Mouse (Mus musculus) lung, embryonic 16.5 days (tissue): ENCODE measurements at regions not wholly inside any gene's neighbourhood (a gene's known extent, or its start where the extent isn't known, plus 50 kb on each side); places are given as distances from the start of the nearest gene placed in this dataset.

Source experiments
- ATAC-seq: fragments of 200-750 bp; cut with Nextera tagmentation; 2 replicates; pipeline ENCODE4 v1.8.0; 2017; ENCODE audit warnings: low read depth, mild to moderate bottlenecking, moderate library complexity
- H3K27ac ChIP-seq: fragments of 300-500 bp; sonication (generic); 2 replicates; pipeline ENCODE4 v1.5.1; 2014; ENCODE audit warnings: mild to moderate bottlenecking, control low read depth, low read length
- H3K27me3 ChIP-seq: fragments of 300-500 bp; sonication (generic); 2 replicates; pipeline ENCODE4 v1.6.1; 2014; ENCODE audit warnings: low read depth, low read length, mixed read lengths; ENCODE audit not compliant: control insufficient read depth, insufficient read depth
- H3K36me3 ChIP-seq: fragments of 300-500 bp; sonication (generic); 2 replicates; pipeline ENCODE4 v1.6.1; 2014; ENCODE audit warnings: low read length; ENCODE audit not compliant: control insufficient read depth, insufficient read depth
- H3K4me1 ChIP-seq: fragments of 300-500 bp; sonication (generic); replicated peaks from 2 replicates; pipeline ENCODE4 v1.6.1; 2014; ENCODE audit warnings: low read length, mixed read lengths; ENCODE audit not compliant: control insufficient read depth, insufficient read depth
- H3K4me2 ChIP-seq: fragments of 300-500 bp; sonication (generic); 2 replicates; pipeline ENCODE4 v1.6.1; 2014; ENCODE audit warnings: low read depth, low read length, control low read depth
- H3K4me3 ChIP-seq: fragments of 300-500 bp; sonication (generic); 2 replicates; pipeline ENCODE4 v1.5.1; 2014; ENCODE audit warnings: mild to moderate bottlenecking, low read length, control low read depth
- H3K9ac ChIP-seq: fragments of 300-500 bp; sonication (generic); 2 replicates; pipeline ENCODE4 v1.6.1; 2014; ENCODE audit warnings: low read length, control low read depth
- H3K9me3 ChIP-seq: fragments of 300-500 bp; sonication (generic); 2 replicates; pipeline ENCODE4 v1.6.1; 2016; ENCODE audit warnings: low read length; ENCODE audit not compliant: control insufficient read depth
- WGBS: fragments of 180-500 bp; shearing (Covaris S2); extraction: QIAGEN DNeasy Blood & Tissue Kit; methylation state at CpG from one replicate; pipeline ENCODE4 v1.1.7; 2014; 5-methylcytosine and 5-hydroxymethylcytosine counted together

- peak; percentile 41 for ATAC-seq
- no peak overlapping the region for H3K9ac ChIP-seq
- H3K4me1 ChIP-seq, result peaks cover 5% of the 10 kb centered on the region; the same call in 1 of the 2 replicates
- peaks cover 7% of the 10 kb centered on the region for H3K27me3 ChIP-seq
- no peaks in the 10 kb centered on the region for H3K9me3 ChIP-seq
- H3K4me3 ChIP-seq, result no peak overlapping the region
- 43% methylated on average over 7 of the region's 7 CpGs for WGBS
- H3K4me2 ChIP-seq, result no peak overlapping the region
- no peak overlapping the region for H3K27ac ChIP-seq
- H3K36me3 ChIP-seq, result no peaks in the 10 kb centered on the region
Observed at GRCm38 (mm10) chr4:131254243-131254642, 310.1 kb downstream of the Matn1 start.

- H3K36me3 ChIP-seq, result no peaks in the 10 kb centered on the region
- H3K27me3 ChIP-seq, result peaks cover 7% of the 10 kb centered on the region
- 30% methylated on average over 6 of the region's 6 CpGs for WGBS
- no peaks in the 10 kb centered on the region for H3K9me3 ChIP-seq
- H3K4me2 ChIP-seq, result no peak overlapping the region
- peaks cover 5% of the 10 kb centered on the region; the same call in 1 of the 2 replicates for H3K4me1 ChIP-seq
- no peak overlapping the region for H3K4me3 ChIP-seq
- no peak for ATAC-seq
- no peak overlapping the region for H3K27ac ChIP-seq
- no peak overlapping the region for H3K9ac ChIP-seq
Observed at GRCm38 (mm10) chr4:131254691-131255090, 310.5 kb downstream of the Matn1 start.

- Histone ChIP-seq H3K36me3 (no peaks in the 10 kb centered on the region), H3K9me3 (no peaks in the 10 kb centered on the region), H3K4me3 (no peak overlapping the region), H3K27me3 (no peaks in the 10 kb centered on the region; the same call in 1 of the 2 replicates), H3K4me1 (no peaks in the 10 kb centered on the region), H3K4me2 (no peak overlapping the region), H3K27ac (no peak overlapping the region), H3K9ac (no peak overlapping the region)
- ATAC-seq, result no peak
- WGBS, result 68% methylated on average over 2 of the region's 2 CpGs
Observed at GRCm38 (mm10) chr4:131261236-131261635, 317.1 kb downstream of the Matn1 start.

- Histone ChIP-seq H3K9me3 (no peaks in the 10 kb centered on the region), H3K27me3 (no peaks in the 10 kb centered on the region; the same call in 1 of the 2 replicates), H3K9ac (no peak overlapping the region), H3K27ac (no peak overlapping the region), H3K36me3 (no peaks in the 10 kb centered on the region), H3K4me3 (no peak overlapping the region), H3K4me2 (no peak overlapping the region), H3K4me1 (peaks cover 3% of the 10 kb centered on the region; the same call in 1 of the 2 replicates)
- ATAC-seq, result 0 out of 2 replicates have a peak, but pooled peaks have one; percentile 27
- 29% methylated on average over 6 of the region's 6 CpGs for WGBS
Observed at GRCm38 (mm10) chr4:131262909-131263308, 318.7 kb downstream of the Matn1 start.

GRCm38 (mm10) chr4:131266764-131267163, 322.6 kb downstream of the Matn1 start:
- ATAC-seq, result no peak
- no peaks in the 10 kb centered on the region for H3K36me3 ChIP-seq
- no peak overlapping the region for H3K27ac ChIP-seq
- peaks cover 2% of the 10 kb centered on the region; the same call in 1 of the 2 replicates for H3K27me3 ChIP-seq
- H3K9ac ChIP-seq, result no peak overlapping the region
- 16% methylated on average over 9 of the region's 9 CpGs for WGBS
- H3K4me1 ChIP-seq, result peaks cover 8% of the 10 kb centered on the region; the same call in 1 of the 2 replicates
- no peak overlapping the region for H3K4me2 ChIP-seq
- no peak overlapping the region for H3K4me3 ChIP-seq
- no peaks in the 10 kb centered on the region for H3K9me3 ChIP-seq

- no peak overlapping the region for H3K4me2 ChIP-seq
- WGBS, result 25% methylated on average over 10 of the region's 10 CpGs
- H3K9me3 ChIP-seq, result no peaks in the 10 kb centered on the region
- peaks cover 2% of the 10 kb centered on the region; the same call in 1 of the 2 replicates for H3K27me3 ChIP-seq
- ATAC-seq, result peak; percentile 64; the same call in 1 of the 2 replicates
- H3K27ac ChIP-seq, result no peak overlapping the region
- no peak overlapping the region for H3K9ac ChIP-seq
- no peaks in the 10 kb centered on the region for H3K36me3 ChIP-seq
- H3K4me3 ChIP-seq, result no peak overlapping the region
- H3K4me1 ChIP-seq, result peaks cover 8% of the 10 kb centered on the region; the same call in 1 of the 2 replicates
Observed at GRCm38 (mm10) chr4:131267760-131268159, 323.6 kb downstream of the Matn1 start.

GRCm38 (mm10) chr4:131270192-131270591, 326.0 kb downstream of the Matn1 start:
- H3K36me3 ChIP-seq, result no peaks in the 10 kb centered on the region
- no peak overlapping the region for H3K4me2 ChIP-seq
- peaks cover 2% of the 10 kb centered on the region; the same call in 1 of the 2 replicates for H3K27me3 ChIP-seq
- WGBS, result 16% methylated on average over 7 of the region's 7 CpGs
- H3K4me3 ChIP-seq, result no peak overlapping the region
- no peak overlapping the region for H3K9ac ChIP-seq
- H3K4me1 ChIP-seq, result peaks cover 8% of the 10 kb centered on the region; the same call in 1 of the 2 replicates
- no peaks in the 10 kb centered on the region for H3K9me3 ChIP-seq
- no peak overlapping the region for H3K27ac ChIP-seq
- no peak for ATAC-seq

- Histone ChIP-seq H3K9me3 (no peaks in the 10 kb centered on the region), H3K4me2 (no peak overlapping the region), H3K9ac (no peak overlapping the region), H3K4me1 (peaks cover 8% of the 10 kb centered on the region; the same call in 1 of the 2 replicates), H3K36me3 (no peaks in the 10 kb centered on the region), H3K27me3 (peaks cover 2% of the 10 kb centered on the region; the same call in 1 of the 2 replicates), H3K27ac (no peak overlapping the region), H3K4me3 (no peak overlapping the region)
- ATAC-seq, result no peak
- WGBS, result 62% methylated on average over 7 of the region's 7 CpGs
Observed at GRCm38 (mm10) chr4:131272060-131272459, 327.9 kb downstream of the Matn1 start.

- Histone ChIP-seq H3K4me1 (no peaks in the 10 kb centered on the region), H3K4me3 (no peak overlapping the region), H3K36me3 (no peaks in the 10 kb centered on the region), H3K4me2 (no peak overlapping the region), H3K9ac (no peak overlapping the region), H3K27ac (no peak overlapping the region), H3K27me3 (no peaks in the 10 kb centered on the region), H3K9me3 (no peaks in the 10 kb centered on the region)
- ATAC-seq, result no peak
- 80% methylated on average over 2 of the region's 2 CpGs for WGBS
Observed at GRCm38 (mm10) chr4:131293560-131293959, 349.4 kb downstream of the Matn1 start.
